Mouse (Mus musculus): ENCODE measurements at regions not wholly inside any gene's neighbourhood (a gene's known extent, or its start where the extent isn't known, plus 50 kb on each side); places are given as distances from the start of the nearest gene placed in this dataset.

DNA sequence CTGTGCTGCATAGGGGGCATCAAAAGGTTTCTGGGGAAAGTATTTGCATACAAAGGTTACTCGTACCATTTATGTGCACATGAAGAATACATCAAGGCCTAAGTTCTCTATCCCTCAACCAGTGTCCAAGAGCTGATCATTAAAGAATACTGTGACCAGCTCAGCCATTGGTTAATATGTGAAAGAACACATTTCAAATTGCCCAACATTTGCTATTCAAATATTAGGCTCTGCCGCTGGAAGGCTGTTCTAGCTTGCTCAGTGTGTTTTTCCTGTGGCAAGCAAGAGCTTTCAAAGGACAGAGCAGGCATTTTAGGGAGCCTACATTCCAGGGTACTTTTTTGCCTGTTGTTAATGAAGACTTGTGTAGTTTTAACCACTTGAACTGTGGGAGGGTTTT is 220.8 kb downstream of the Ahr start:
- DNase-seq (ENCODE audit: low read depth, low spot score): no peak

DNA sequence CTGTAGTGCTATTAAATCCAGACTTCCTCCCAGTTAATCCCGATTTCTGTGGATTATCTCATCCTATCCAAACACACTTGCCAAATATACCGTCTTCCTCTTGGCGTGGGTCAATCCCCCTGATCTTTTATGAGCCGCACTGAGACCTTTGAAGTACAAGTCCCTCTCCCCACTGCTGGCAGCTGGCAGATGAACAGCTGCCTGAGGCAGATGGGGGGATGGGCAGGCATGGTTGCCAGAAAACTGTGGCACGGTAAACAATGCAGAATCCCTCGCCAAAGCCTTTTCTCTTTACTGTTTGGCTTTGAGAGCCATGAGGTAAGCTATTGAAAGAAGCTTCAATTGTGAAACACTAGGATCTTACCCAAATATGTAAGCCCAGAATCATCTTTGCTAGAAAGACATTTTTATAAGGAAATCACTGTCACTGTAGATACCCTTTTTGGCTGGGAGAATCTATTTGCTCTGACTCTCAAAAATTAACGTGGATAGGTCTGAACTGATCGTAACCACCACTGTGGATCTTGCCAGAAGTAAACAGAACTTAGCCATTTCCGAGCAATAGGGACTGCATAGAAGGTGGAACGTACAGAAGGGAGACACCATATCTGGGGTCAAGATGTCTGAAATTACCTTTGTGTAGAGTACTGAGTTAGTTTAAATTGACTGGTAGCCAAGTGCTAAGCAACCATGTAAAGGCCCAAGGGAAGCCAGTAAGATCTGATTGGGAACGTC is 221.5 kb downstream of the Ahr start:
- no peak for DNase-seq (ENCODE audit: low read depth, low spot score)

DNA sequence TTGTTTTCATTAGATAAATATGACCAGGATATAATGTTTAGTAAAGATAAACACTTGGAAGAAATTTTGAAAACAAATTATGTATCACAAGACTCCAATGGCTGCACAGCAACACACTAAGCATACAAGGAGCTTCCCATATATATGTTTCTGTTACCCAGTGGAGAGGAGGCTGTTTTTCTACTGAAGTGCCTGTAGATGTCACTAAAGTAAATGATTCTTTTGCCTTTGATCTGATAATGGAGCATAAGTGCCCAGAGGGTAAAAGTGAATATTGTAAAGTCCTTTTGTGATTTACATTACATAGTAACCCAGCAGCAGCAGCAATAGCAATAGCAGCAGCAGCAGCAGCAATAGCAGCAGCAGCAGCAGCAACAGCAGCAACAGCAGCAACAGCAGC is 226.3 kb downstream of the Ahr start:
- peak; percentile 22 for DNase-seq (ENCODE audit: low read depth, low spot score)

GRCm38 (mm10) chr12:35303764-35304717 is 230.8 kb downstream of the Ahr start:
- DNase-seq (ENCODE audit: low read depth, low spot score): no peak

DNA sequence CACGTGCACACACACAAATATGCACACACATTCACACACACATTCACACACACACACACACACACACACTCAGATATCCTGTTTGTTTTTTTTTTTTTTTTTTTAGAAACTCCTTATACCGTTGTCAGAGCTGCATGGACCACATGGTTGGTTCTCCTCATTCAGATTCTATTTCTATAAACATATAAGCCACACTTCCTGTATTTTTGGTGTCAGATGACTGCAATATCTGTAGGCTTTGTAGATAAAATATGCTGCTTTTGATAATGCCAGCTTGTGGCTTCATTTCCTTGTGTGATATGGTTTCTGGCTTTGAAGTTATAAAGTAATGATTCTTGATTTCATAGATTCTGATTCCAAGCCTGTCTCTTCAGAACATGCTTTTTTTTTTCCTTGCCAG is 231.7 kb downstream of the Ahr start:
- no peak for DNase-seq (ENCODE audit: low read depth, low spot score)

GRCm38 (mm10) chr12:35294668-35295067 is 240.2 kb downstream of the Ahr start:
- no peak for DNase-seq (ENCODE audit: low read depth, low spot score)

GRCm38 (mm10) chr12:35293566-35293965 is 241.3 kb downstream of the Ahr start:
- DNase-seq (ENCODE audit: low read depth, low spot score): no peak

GRCm38 (mm10) chr12:35291941-35292341 is 242.9 kb downstream of the Ahr start:
- DNase-seq (ENCODE audit: low read depth, low spot score): peak; percentile 62

GRCm38 (mm10) chr12:35287974-35288373 is 241.0 kb downstream of the Snx13 start:
- no peak for DNase-seq (ENCODE audit: low read depth, low spot score)

DNA sequence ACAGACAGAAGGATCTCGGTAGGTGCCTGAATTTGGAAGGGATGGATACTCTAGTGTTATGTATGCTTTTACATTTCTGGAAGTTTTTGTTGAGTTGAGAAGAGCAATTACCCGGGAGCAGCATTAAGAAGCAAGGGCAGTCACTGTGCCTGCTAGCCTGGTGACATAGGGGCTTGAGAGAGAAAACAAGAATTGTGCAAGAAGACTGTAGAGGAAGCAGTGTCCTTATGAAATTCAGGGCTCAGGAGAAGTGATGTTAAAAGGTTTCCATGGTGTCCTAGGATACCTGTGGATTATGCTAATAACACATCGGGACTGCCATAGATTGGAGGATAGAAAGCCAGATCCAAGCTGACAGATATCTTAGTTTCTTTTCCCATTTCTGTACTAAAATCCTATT is 240.6 kb downstream of the Snx13 start:
- no peak for DNase-seq (ENCODE audit: low read depth, low spot score)

DNA sequence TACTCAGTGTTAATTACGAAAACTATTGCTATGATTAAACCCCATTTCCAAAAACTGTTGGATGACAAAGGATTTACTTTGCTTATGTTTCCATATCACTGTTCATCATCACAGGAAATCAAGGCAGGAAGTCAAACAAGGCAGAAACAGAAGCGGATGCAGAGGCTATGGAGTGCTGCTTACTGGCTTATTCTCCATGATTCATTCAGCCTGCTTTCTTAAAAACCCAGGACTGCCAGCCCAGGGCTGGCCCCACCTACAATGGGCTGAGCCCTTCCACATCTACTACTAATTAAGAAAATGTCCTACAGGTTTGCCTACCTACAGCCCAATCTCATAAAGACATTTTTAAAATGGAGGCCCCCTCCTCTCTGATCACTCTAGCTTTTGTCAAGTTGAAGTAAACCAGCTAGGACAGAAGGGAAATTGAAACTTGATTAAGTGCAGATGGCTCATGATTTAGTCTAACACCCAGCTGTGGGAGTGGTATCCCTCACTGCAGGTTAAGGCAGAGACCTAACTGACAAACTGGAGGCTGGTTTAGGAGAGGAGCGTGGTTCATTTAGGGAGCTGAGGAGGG is 240.1 kb downstream of the Snx13 start:
- no peak for DNase-seq (ENCODE audit: low read depth, low spot score)

GRCm38 (mm10) chr12:35284345-35284744 is 237.4 kb downstream of the Snx13 start:
- DNase-seq (ENCODE audit: low read depth, low spot score): no peak

- no peak for DNase-seq (ENCODE audit: low read depth, low spot score)
Measured at GRCm38 (mm10) chr12:35283925-35284324, 236.9 kb downstream of the Snx13 start.

- DNase-seq (ENCODE audit: low read depth, low spot score): no peak
Measured at GRCm38 (mm10) chr12:35283407-35283806, 236.4 kb downstream of the Snx13 start.

GRCm38 (mm10) chr12:35269465-35269864 is 222.5 kb downstream of the Snx13 start:
- no peak for DNase-seq (ENCODE audit: low read depth, low spot score)

- DNase-seq (ENCODE audit: low read depth, low spot score): no peak
Measured at GRCm38 (mm10) chr12:35268006-35268405, 221.0 kb downstream of the Snx13 start.

GRCm38 (mm10) chr12:35267023-35267654 is 220.2 kb downstream of the Snx13 start:
- peak; percentile 4 for DNase-seq (ENCODE audit: low read depth, low spot score)

DNA sequence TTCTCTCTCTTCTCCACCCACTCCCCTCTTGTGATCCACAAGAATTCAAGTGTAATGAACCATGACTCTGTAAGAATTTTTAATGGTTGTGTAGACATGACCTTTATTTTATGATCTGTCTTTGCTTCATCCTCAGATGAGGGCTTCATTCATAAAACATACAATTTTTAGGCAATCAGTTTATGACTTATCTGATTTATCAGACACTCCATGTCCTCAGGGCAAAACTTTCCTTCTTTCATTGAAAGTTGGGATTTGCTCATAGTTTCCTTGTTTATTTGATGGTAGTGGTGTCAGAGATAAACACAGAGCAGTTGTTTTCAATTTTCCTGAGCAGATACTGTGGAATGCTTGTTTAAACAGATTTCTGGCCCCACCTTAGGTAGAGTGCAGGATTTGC is 212.8 kb downstream of the Snx13 start:
- no peak for DNase-seq (ENCODE audit: low read depth, low spot score)

GRCm38 (mm10) chr12:35255723-35256401 is 208.9 kb downstream of the Snx13 start:
- DNase-seq (ENCODE audit: low read depth, low spot score): no peak

DNA sequence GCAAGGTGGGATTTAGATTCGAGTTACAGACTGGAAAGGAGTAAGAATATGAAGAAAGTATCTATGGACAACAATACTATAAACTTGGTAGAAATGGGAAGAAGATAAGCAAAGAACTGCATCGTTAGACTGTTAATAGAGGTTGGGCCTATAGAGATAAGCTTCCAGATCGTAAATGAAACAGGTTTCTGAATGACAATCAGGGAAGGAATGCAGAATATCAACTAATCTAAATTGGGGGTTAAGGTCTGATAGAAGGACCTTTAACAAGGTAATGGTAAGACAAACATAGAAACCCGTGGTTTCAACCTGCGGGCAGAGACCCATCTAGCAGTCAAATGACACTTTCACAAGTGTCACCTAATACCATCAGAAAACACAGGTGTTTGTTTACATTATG is 201.5 kb downstream of the Snx13 start:
- no peak for DNase-seq (ENCODE audit: low read depth, low spot score)
